Mouse (Mus musculus): Measurements from ENCODE around the gene Arhgef28.

The Arhgef28 gene

GRCm38 (mm10) chr13:97919590-97919989 is 286.6 kb downstream of the Arhgef28 start:
- in situ Hi-C loops (cut with MseI, MboI) = no loop called here

DNA sequence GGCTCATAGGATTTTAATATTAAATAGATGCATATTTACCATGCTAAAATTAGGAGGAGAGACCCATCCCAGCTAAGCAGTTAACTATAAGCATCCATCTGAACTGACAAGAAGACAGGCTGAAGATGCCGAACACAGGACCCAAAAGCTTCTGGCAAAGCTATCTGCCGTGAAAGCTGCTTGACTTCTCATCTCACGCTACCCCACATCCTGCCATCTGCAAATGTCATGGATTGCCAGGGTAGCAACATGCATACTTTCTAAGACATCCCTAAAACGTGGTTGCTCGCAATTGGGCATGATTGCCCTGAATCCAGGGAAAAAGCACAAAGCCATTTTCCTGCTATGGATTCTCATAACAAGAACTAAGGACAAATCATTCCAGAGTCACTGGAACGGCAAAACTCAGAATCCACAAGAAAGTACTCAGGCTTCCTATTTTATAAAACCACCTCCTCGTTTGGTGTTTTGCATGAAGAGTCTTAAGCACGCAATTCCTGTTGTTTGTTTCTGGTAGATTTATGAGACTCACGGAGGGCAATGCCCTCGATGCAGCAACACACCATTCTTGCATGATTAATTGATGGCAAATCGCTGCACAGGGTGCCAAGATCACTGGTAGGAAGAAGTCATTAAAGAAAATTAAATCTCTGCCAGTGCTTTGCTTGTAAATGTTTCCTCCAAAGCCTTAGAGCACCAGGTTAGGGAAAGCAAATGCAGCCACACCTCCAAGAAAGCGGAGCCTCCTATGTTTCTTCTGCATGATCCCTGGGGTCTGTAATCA is 287.9 kb downstream of the Arhgef28 start:
- in situ Hi-C loops (cut with MseI, MboI) = no loop called here

DNA sequence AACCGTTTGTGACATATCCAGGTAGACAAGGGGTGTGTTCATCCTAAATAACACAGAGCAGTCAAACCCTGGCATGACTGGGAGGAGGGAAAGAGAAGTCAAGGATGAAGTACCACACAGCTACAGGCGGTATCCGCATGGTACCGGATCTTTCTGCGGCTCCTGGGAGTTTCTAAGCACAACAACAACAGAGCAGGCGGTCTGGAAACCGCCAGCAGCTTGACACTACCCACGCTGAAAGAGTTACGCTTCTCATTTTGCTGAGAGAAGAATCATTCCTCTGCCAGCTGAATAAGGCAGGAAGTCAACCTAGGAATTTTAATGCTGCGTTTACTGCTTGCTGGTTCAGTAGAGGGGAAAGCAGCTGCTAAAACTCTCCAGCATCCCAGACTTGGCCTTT is 295.2 kb downstream of the Arhgef28 start:
- in situ Hi-C loops (cut with MseI, MboI) = no loop called here

- in situ Hi-C loops (cut with MseI, MboI) = no loop called here
Observed at GRCm38 (mm10) chr13:97902821-97903220, 303.4 kb downstream of the Arhgef28 start.

- in situ Hi-C loops (cut with MseI, MboI) = no loop called here
Observed at GRCm38 (mm10) chr13:97900380-97900758, 305.9 kb downstream of the Arhgef28 start.

GRCm38 (mm10) chr13:97899604-97900379 is 306.4 kb downstream of the Arhgef28 start:
- in situ Hi-C loops (cut with MseI, MboI) = no loop called here

GRCm38 (mm10) chr13:97898590-97898989 is 307.6 kb downstream of the Arhgef28 start:
- in situ Hi-C loops (cut with MseI, MboI) = no loop called here

DNA sequence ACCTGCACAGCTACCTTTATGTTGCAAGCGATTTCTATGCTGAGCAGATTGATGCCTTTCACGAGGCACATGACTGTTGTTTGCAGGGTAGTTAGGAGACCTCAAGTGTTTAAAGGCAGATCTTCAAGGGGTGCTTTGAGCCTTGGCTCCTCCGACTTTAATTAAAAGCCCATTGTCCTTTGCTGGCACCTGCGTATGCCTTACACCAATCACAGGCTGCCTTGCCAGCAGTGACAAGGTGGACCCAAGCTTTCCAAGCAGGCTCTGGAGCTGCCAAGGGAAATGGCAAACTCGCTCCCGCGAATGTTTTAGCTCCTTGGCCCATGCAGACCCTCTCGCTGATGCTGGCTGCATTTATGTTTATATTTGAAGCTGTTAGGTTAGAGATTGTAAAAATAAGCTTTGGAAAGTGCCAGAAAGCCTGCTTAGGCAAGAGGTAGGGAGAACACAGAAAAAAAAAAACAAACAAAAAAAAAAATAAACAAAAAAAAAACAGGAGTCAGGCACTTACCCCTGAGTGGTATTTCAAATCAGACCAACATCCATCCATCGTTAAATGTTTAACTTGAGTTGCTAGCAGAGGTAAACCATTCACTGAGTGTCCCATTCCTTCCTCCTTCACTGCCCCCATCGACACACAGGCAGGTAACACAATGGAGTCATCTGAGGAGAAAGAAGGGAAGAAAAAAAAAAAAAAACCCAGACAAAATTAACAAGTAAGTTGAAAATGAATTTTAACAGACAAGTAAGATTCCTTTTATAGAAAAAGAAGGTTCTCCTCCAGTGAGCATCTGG is 313.0 kb downstream of the Arhgef28 start:
- in situ Hi-C loops (cut with MseI, MboI) = no loop called here

GRCm38 (mm10) chr13:97892089-97892884 is 314.0 kb downstream of the Arhgef28 start:
- in situ Hi-C loops (cut with MseI, MboI) = no loop called here

DNA sequence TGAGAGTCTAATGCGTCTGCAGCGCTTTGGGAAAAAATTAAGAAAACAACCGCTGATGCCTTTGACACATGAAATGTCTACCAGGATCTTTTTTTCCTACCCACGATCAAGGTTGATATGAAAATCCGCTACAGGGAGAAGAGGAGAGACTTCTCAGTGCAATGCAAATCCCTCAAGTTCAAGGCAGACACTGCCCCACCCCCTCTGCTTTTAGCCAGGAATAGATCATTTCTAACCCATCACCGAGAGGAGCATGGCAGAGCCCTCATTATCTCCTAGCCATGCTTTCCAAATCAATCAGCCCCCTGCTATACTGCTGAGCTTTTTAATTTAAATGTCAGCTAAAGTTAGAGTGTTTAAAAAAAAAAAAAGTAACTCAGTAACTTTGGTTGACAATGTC is 318.2 kb downstream of the Arhgef28 start:
- in situ Hi-C loops (cut with MseI, MboI) = no loop called here

DNA sequence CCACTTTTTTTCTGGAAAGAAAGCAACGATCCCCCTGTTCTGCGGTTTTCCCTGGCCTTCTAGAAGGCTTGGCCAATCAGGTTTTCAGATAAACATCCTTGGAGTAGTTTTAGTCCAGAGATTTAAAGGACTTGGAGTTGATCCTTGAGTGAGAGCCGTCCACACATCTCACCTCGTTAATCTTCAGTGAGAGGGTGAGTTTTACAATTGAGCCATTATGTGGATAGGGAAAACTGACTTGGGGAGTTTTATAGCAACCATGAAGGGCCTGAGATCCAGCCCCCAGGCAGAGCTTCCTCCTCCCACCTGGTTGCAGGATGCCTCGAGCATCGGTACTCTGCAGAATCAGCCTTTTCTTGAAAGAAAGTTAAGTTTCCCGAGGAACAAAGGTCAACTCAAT is 318.7 kb downstream of the Arhgef28 start:
- in situ Hi-C loops (cut with MseI, MboI) = no loop called here

GRCm38 (mm10) chr13:97883629-97884028 is 322.6 kb downstream of the Arhgef28 start:
- in situ Hi-C loops (cut with MseI, MboI) = no loop called here

DNA sequence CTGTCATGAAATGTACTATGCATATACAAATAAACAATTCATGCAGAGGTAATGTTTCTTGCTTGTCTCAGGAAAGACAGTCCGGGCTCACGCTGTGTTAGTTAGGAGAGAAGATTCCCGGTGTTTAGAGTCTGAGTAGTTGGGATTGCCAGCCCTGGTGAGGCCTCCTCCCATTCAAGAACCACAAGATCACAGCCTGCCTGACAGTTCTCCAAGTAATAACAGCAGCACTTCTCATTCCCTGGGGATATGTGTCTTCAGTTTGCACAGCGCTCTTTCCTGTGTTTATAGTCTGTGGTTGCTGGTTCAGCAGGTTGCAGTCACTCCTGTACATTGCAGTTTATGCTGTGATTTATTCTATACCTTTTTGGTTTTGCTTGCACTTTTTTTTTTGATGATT is 329.8 kb downstream of the Arhgef28 start:
- in situ Hi-C loops (cut with MseI, MboI) = no loop called here

- in situ Hi-C loops (cut with MseI, MboI) = no loop called here
Observed at GRCm38 (mm10) chr13:97876031-97876430, 330.2 kb downstream of the Arhgef28 start.

GRCm38 (mm10) chr13:97869428-97869827 is 336.8 kb downstream of the Arhgef28 start:
- in situ Hi-C loops (cut with MseI, MboI) = no loop called here

DNA sequence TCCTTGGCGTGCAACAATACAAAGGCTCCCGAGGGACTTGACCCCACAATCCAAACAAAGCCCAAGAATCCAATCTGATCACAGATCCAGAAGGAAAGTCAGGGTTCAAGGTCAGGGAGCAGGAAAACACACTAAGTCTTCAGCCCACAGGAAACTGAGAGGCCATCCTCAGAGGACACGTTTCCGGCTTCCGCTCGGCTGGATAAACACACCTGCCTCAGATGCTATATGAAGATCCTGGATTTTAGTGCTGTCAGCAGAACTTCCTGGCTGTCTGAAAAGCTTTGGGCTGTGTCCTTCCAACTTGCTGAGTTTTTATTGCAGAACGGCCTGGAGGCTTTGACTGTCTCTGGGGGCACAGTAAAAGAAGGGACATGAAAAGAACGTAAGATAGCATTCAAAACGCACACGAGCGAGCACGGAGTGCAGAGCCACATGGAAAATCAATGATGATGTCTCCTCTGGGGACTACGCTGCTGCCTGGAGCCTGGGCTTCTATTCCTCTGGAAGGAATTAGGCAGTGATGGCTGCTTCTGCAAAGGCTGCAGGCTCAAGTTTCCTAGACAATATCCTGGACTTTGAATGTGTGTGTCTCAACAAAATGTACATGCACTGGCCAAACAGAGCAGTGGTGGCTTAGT is 338.8 kb downstream of the Arhgef28 start:
- in situ Hi-C loops (cut with MseI, MboI) = no loop called here

GRCm38 (mm10) chr13:97859071-97859470 is 347.2 kb downstream of the Arhgef28 start:
- in situ Hi-C loops (cut with MseI, MboI) = no loop called here

DNA sequence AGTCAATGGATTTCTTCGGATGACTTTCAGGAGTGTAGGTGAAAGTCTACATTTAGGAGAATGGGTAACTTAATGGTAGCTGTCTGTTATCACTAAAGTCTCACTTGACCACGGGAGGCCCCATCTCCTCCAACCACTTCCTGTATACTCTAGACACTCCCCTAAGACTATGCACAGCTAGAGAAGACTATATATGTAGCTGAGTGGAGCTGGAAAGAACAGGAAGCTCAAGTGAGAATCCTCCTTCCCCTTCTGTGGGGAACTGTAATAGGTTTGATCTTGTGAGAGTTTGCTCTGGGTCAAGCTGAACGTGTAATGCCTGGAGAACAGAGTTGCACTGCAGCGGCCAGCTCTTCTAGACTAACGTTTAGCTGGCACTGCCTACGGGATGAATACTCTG is 348.4 kb downstream of the Arhgef28 start:
- in situ Hi-C loops (cut with MseI, MboI) = no loop called here

GRCm38 (mm10) chr13:97853356-97853968 is 352.8 kb downstream of the Arhgef28 start:
- in situ Hi-C loops (cut with MseI, MboI) = no loop called here
